Comparison of ENCODE assay signal across 8 mouse cellular contexts in the genomic region with DNA sequence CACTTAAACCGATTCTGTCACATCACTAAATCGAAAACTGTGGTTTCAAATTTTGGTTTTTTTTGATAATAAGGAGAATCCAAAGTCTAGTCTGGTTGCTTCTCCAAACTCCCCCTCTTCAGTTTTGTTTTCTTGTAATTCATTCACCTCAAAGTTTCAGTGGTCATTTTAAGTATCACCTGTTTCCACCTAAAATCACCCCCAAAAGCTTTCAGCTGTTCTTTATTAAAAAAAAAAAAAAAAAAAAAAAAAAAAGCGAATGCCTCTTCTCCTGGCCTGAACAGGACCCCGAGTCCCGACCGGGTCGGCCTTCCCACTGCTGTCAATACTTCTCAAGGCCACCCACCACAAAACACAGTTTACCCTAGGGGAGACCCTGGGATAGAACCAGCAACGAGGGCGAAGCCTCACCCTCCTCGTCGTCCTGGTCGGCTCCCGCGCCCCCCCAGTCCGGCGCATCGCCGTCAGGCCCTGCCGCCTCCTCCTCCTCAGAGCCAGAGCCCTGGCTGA. TPM values are rescaled to one million over a fixed set of nuclear protein-coding genes. Genes with fewer than 3 reads are reported as not detected.
DNase-seq lines count a peak whose midpoint lies in the region; ATAC-seq and TF ChIP-seq lines count a peak whose summit lies in the region.

No protein-coding gene starts in this region.

- WGBS in heart, embryonic 14.5 days, result 9% methylated on average over 19 of the region's 19 CpGs
- 9% methylated on average over 19 of the region's 19 CpGs for WGBS in hindbrain, embryonic 10.5 days
- 9% methylated on average over 19 of the region's 19 CpGs for WGBS in midbrain, embryonic 10.5 days

- peak overlapping the region; percentile 88 for H3K4me2 ChIP-seq in heart, embryonic 14.5 days (ENCODE audit: low read length)

- TF ChIP-seq CTCF in ES-Bruce4 (IDR thresholded peaks at IDR 0.05; ENCODE audit: low read depth, low read length), result no peak

- peaks cover 34% of the 10 kb centered on the region for H3K36me3 ChIP-seq in heart, embryonic 14.5 days (ENCODE audit: control insufficient read depth, insufficient read depth, low read length)
- H3K36me3 ChIP-seq in ES-Bruce4 (ENCODE audit: control insufficient read depth, insufficient read depth, low read length, poor library complexity, severe bottlenecking), result peaks cover 23% of the 10 kb centered on the region
- H3K36me3 ChIP-seq in hindbrain, embryonic 10.5 days, result peaks cover 31% of the 10 kb centered on the region
- peaks cover 31% of the 10 kb centered on the region for H3K36me3 ChIP-seq in midbrain, embryonic 10.5 days

- H3K27me3 ChIP-seq in heart, embryonic 14.5 days (ENCODE audit: control insufficient read depth, insufficient read depth, low read length), result no peaks in the 10 kb centered on the region
- no peaks in the 10 kb centered on the region for H3K27me3 ChIP-seq in ES-Bruce4 (ENCODE audit: control insufficient read depth, insufficient read depth, low read length, poor library complexity, severe bottlenecking)
- no peaks in the 10 kb centered on the region for H3K27me3 ChIP-seq in hindbrain, embryonic 10.5 days (ENCODE audit: insufficient read depth, poor library complexity, severe bottlenecking)
- H3K27me3 ChIP-seq in midbrain, embryonic 10.5 days (ENCODE audit: low read depth, poor library complexity, severe bottlenecking), result no peaks in the 10 kb centered on the region

- intact Hi-C loops in heart, postnatal 10 days (cut with DNase I), result no loop called here

- H3K9ac ChIP-seq in heart, embryonic 14.5 days (ENCODE audit: low read length), result peak overlapping the region; percentile 94
- H3K9ac ChIP-seq in ES-Bruce4 (ENCODE audit: low read depth, poor library complexity, severe bottlenecking), result peak overlapping the region; percentile 34

- no peak for ATAC-seq in heart, embryonic 14.5 days (ENCODE audit: insufficient number of reproducible peaks, insufficient read depth, low FRiP score, low read depth)

- no peak for DNase-seq in heart, postnatal 10 days
- no peak for DNase-seq in hindbrain, embryonic 10.5 days (ENCODE audit: low spot score)
- DNase-seq in midbrain, embryonic 10.5 days (ENCODE audit: low spot score), result no peak
- DNase-seq in right cerebral cortex, adult 2 months (ENCODE audit: low spot score in 2 of 2), result no peak
- no peak for DNase-seq in testis, postnatal 10 days (ENCODE audit: low spot score)
- DNase-seq in right cerebral cortex, postnatal 25 days, result no peak

- TF ChIP-seq EP300 in ES-Bruce4 (IDR thresholded peaks at IDR 0.05; ENCODE audit: insufficient read depth, low read depth, low read length), result no peak

- no peaks in the 10 kb centered on the region for H3K9me3 ChIP-seq in heart, embryonic 14.5 days (ENCODE audit: control insufficient read depth, low read length)
- H3K9me3 ChIP-seq in ES-Bruce4 (replicated peaks; ENCODE audit: control insufficient read depth, insufficient read depth, low read length, poor library complexity, severe bottlenecking), result no peaks in the 10 kb centered on the region
- H3K9me3 ChIP-seq in hindbrain, embryonic 10.5 days, result no peaks in the 10 kb centered on the region
- H3K9me3 ChIP-seq in midbrain, embryonic 10.5 days (replicated peaks), result no peaks in the 10 kb centered on the region

- peak overlapping the region; percentile 74 to 84 for H3K27ac ChIP-seq in heart, embryonic 14.5 days (replicated peaks in 1 of 2; ENCODE audit: control insufficient read depth in 1 of 2, insufficient read depth in 1 of 2, low read depth in 2 of 2, low read length in 2 of 2)
- H3K27ac ChIP-seq in ES-Bruce4 (ENCODE audit: insufficient read depth, low read length), result no peak overlapping the region
- peak overlapping the region; percentile 89 for H3K27ac ChIP-seq in hindbrain, embryonic 10.5 days
- H3K27ac ChIP-seq in midbrain, embryonic 10.5 days (replicated peaks), result peak overlapping the region; percentile 92

- TF ChIP-seq POLR2A in ES-Bruce4 (IDR thresholded peaks at IDR 0.05; ENCODE audit: insufficient read depth, low read length), result no peak

- H3K4me1 ChIP-seq in heart, embryonic 14.5 days (ENCODE audit: control insufficient read depth in 2 of 2, insufficient read depth in 2 of 2, low read length in 2 of 2), result peaks cover 2 to 13% of the 10 kb centered on the region in 2 experiments; a peak in 3 of 4 replicates
- H3K4me1 ChIP-seq in ES-Bruce4 (ENCODE audit: control insufficient read depth, insufficient read depth, low read length), result no peaks in the 10 kb centered on the region
- peaks cover 24% of the 10 kb centered on the region for H3K4me1 ChIP-seq in hindbrain, embryonic 10.5 days (replicated peaks)
- H3K4me1 ChIP-seq in midbrain, embryonic 10.5 days, result peaks cover 25% of the 10 kb centered on the region

- peak overlapping the region; percentile 83 to 88 for H3K4me3 ChIP-seq in heart, embryonic 14.5 days (ENCODE audit: control insufficient read depth in 1 of 2, insufficient read depth in 1 of 2, low read depth in 1 of 2, low read length in 2 of 2)
- peak overlapping the region; percentile 78 for H3K4me3 ChIP-seq in ES-Bruce4 (ENCODE audit: low read depth, low read length)
- peak overlapping the region; percentile 84 for H3K4me3 ChIP-seq in hindbrain, embryonic 10.5 days
- H3K4me3 ChIP-seq in midbrain, embryonic 10.5 days, result peak overlapping the region; percentile 98

RNA-seq across cellular contexts. Expression of a gene that starts 0.5 kb away (rescaled TPM):
- 20.5 and 25.8 TPM in 2 replicates for polyA plus RNA-seq in heart, embryonic 14.5 days (2014; fragmentation: Nextera tagmentation; extraction: Ambion mirVana)
- 10 to 100 TPM; 17.1 to 20.4 TPM for total RNA-seq in heart, postnatal 10 days (2021)
- polyA plus RNA-seq in ES-Bruce4 (2011; ENCODE audit: insufficient read depth, insufficient read length, low read depth, missing spikeins), result 89.6 and 109 TPM in 2 replicates
- 37.6 and 42.4 TPM in 2 replicates for polyA plus RNA-seq in hindbrain, embryonic 10.5 days (2016; fragmentation: Nextera tagmentation; extraction: Ambion mirVana)
- polyA plus RNA-seq in midbrain, embryonic 10.5 days (2016; fragmentation: Nextera tagmentation; extraction: Ambion mirVana), result 38.4 and 42.4 TPM in 2 replicates

RNA-seq across cellular contexts. Expression of a gene that starts 26.8 kb away (rescaled TPM):
- polyA plus RNA-seq in heart, embryonic 14.5 days (2014; fragmentation: Nextera tagmentation; extraction: Ambion mirVana), result 42.5 and 48.4 TPM in 2 replicates
- total RNA-seq in heart, postnatal 10 days (2021), result 10 to 100 TPM; 35.3 to 38.4 TPM
- 363 and 401 TPM in 2 replicates for polyA plus RNA-seq in ES-Bruce4 (2011; ENCODE audit: insufficient read depth, insufficient read length, low read depth, missing spikeins)
- polyA plus RNA-seq in hindbrain, embryonic 10.5 days (2016; fragmentation: Nextera tagmentation; extraction: Ambion mirVana), result 53.6 and 83.4 TPM in 2 replicates
- polyA plus RNA-seq in midbrain, embryonic 10.5 days (2016; fragmentation: Nextera tagmentation; extraction: Ambion mirVana), result 69.7 and 88.3 TPM in 2 replicates

RNA-seq across cellular contexts. Expression of a gene that starts 27.1 kb away (rescaled TPM):
- polyA plus RNA-seq in heart, embryonic 14.5 days (2014; fragmentation: Nextera tagmentation; extraction: Ambion mirVana), result 5.7 and 6.7 TPM in 2 replicates
- 10 to 100 TPM; 12.9 to 20.4 TPM for total RNA-seq in heart, postnatal 10 days (2021)
- 24.9 and 26.6 TPM in 2 replicates for polyA plus RNA-seq in ES-Bruce4 (2011; ENCODE audit: insufficient read depth, insufficient read length, low read depth, missing spikeins)
- 5.5 and 5.6 TPM in 2 replicates for polyA plus RNA-seq in hindbrain, embryonic 10.5 days (2016; fragmentation: Nextera tagmentation; extraction: Ambion mirVana)
- 5.3 and 7.8 TPM in 2 replicates for polyA plus RNA-seq in midbrain, embryonic 10.5 days (2016; fragmentation: Nextera tagmentation; extraction: Ambion mirVana)

RNA-seq across cellular contexts. Expression of a gene that starts 40.3 kb away (rescaled TPM):
- polyA plus RNA-seq in heart, embryonic 14.5 days (2014; fragmentation: Nextera tagmentation; extraction: Ambion mirVana), result 2.5 and 3.0 TPM in 2 replicates
- 1 to 10 TPM; 1.0 to 1.2 TPM for total RNA-seq in heart, postnatal 10 days (2021)
- polyA plus RNA-seq in ES-Bruce4 (2011; ENCODE audit: insufficient read depth, insufficient read length, low read depth, missing spikeins), result 1.7 and 1.8 TPM in 2 replicates
- 0.86 and 1.6 TPM in 2 replicates for polyA plus RNA-seq in hindbrain, embryonic 10.5 days (2016; fragmentation: Nextera tagmentation; extraction: Ambion mirVana)
- polyA plus RNA-seq in midbrain, embryonic 10.5 days (2016; fragmentation: Nextera tagmentation; extraction: Ambion mirVana), result 0.70 and 1.3 TPM in 2 replicates
